Comparison of ENCODE assay signal across 12 mouse cellular contexts in genomic region chr13:38353420-38354255, GRCm38 (mm10). TPM values are rescaled to one million over a fixed set of nuclear protein-coding genes. Genes with fewer than 3 reads are reported as not detected.
A peak's percentile ranks its signal among the peaks of the same experiment; 100 is the strongest.
DNase-seq lines count a peak whose midpoint lies in the region; ATAC-seq and TF ChIP-seq lines count a peak whose summit lies in the region.
"Had no signal": no experiment of that assay in that cellular context is flagged by ENCODE, and none has a peak within 500 bp of the region (broad histone marks: within the 10 kb centered on the region; RNA-seq: fewer than 3 reads in every experiment).

No protein-coding gene starts in this region.

- H3K27me3 ChIP-seq in kidney, embryonic 14.5 days (ENCODE audit: control insufficient read depth, insufficient read depth, low read length): peaks cover 5% of the 10 kb centered on the region; the same call in 1 of the 2 replicates
- H3K27me3 ChIP-seq in kidney, postnatal 0 days (ENCODE audit: insufficient read depth, low read length): no peaks in the 10 kb centered on the region
- H3K27me3 ChIP-seq: CH12.LX had no signal

- H3K9ac ChIP-seq in kidney, embryonic 14.5 days (ENCODE audit: low read depth, low read length): no peak overlapping the region
- no peak overlapping the region for H3K9ac ChIP-seq in kidney, postnatal 0 days (ENCODE audit: low read depth, low read length)

- H3K4me3 ChIP-seq in kidney, embryonic 14.5 days (ENCODE audit: low read length): no peak overlapping the region
- H3K4me3 ChIP-seq in kidney, postnatal 0 days (replicated peaks; ENCODE audit: low read depth, low read length): no peak overlapping the region
- H3K4me3 ChIP-seq: limb, embryonic 10.5 days; myocyte had no signal

- H3K9me3 ChIP-seq in kidney, embryonic 14.5 days (ENCODE audit: control insufficient read depth, low read length): no peaks in the 10 kb centered on the region
- H3K9me3 ChIP-seq in kidney, postnatal 0 days (replicated peaks; ENCODE audit: low read length): no peaks in the 10 kb centered on the region
- H3K9me3 ChIP-seq: limb, embryonic 10.5 days had no signal

- no peak overlapping the region for H3K27ac ChIP-seq in kidney, embryonic 14.5 days (ENCODE audit: low read depth, low read length)
- no peak overlapping the region for H3K27ac ChIP-seq in kidney, postnatal 0 days
- H3K27ac ChIP-seq: limb, embryonic 10.5 days had no signal

- no peak for TF ChIP-seq CTCF in kidney, postnatal 0 days (IDR thresholded peaks at IDR 0.05; ENCODE audit: low read depth)

- 60% methylated on average over 24 of the region's 24 CpGs for WGBS in kidney, embryonic 14.5 days
- 44% methylated on average over 24 of the region's 24 CpGs for WGBS in kidney, postnatal 0 days

- H3K36me3 ChIP-seq in kidney, embryonic 14.5 days (ENCODE audit: control insufficient read depth, insufficient read depth, low read length): no peaks in the 10 kb centered on the region
- no peaks in the 10 kb centered on the region for H3K36me3 ChIP-seq in kidney, postnatal 0 days (ENCODE audit: insufficient read depth, low read length)
- H3K36me3 ChIP-seq: limb, embryonic 10.5 days had no signal

- H3K4me2 ChIP-seq in kidney, embryonic 14.5 days (replicated peaks; ENCODE audit: low read depth, low read length): no peak overlapping the region; the same call in 1 of the 2 replicates
- peak overlapping the region; percentile 11; the same call in 1 of the 2 replicates for H3K4me2 ChIP-seq in kidney, postnatal 0 days (ENCODE audit: low read length)

- DNase-seq in kidney, adult 18-20 months: peak; percentile 30
- DNase-seq in R1 (ENCODE audit: low read depth, low spot score): peak; percentile 38
- peak; percentile 69 for DNase-seq in heart, adult 8-10 months (ENCODE audit: low spot score)
- no peak for DNase-seq in kidney, postnatal 0 days (ENCODE audit: low spot score)
- DNase-seq in spleen, postnatal 10 days (ENCODE audit: low spot score in 2 of 2): no peak
- no peak for DNase-seq in gastrocnemius, adult 18-20 months (ENCODE audit: low spot score)
- DNase-seq: cerebellum, adult 18-20 months; embryo, embryonic 11 days had no signal

- peaks cover 9% of the 10 kb centered on the region for H3K4me1 ChIP-seq in kidney, embryonic 14.5 days (ENCODE audit: control insufficient read depth, insufficient read depth, low read length)
- H3K4me1 ChIP-seq in kidney, postnatal 0 days (replicated peaks; ENCODE audit: insufficient read depth, low read length): peaks cover 10% of the 10 kb centered on the region; the same call in 1 of the 2 replicates

- no peak for ATAC-seq in kidney, embryonic 14.5 days (ENCODE audit: low FRiP score, low TSS enrichment)
- no peak for ATAC-seq in kidney, postnatal 0 days (replicated peaks; ENCODE audit: low FRiP score, low read depth)

RNA-seq across cellular contexts. Expression of gene Bmp6, which starts 8.7 kb away (rescaled TPM):
- 1.6 and 1.7 TPM in 2 replicates for polyA plus RNA-seq in kidney, embryonic 14.5 days (2014; fragmentation: Nextera tagmentation; extraction: Ambion mirVana)
- 10 to 100 TPM; 23.9 to 27.7 (median 24.9) TPM for total RNA-seq in heart, adult 8-10 months (2022)
- 2.7 and 3.1 TPM in 2 replicates for polyA plus RNA-seq in kidney, postnatal 0 days (2015; fragmentation: Nextera tagmentation; extraction: Ambion mirVana)
- total RNA-seq in gastrocnemius, adult 18-20 months (2021): 10 to 100 TPM in 1 of 2 experiments, 1 to 10 TPM in 1; 8.6 to 10.5 TPM

Comparison
In these comparisons a context has a peak if more than half of its experiments do, and no peak if none do; other contexts are left out.
1. DNase-seq: peak in kidney, adult 18-20 months (single experiment), R1 (single experiment) and heart, adult 8-10 months (single experiment); none in kidney, postnatal 0 days (single experiment), spleen, postnatal 10 days (0 of 2) and gastrocnemius, adult 18-20 months (single experiment).